Mouse (Mus musculus): Measurements from ENCODE around the gene Rps13. TPM values are rescaled to one million over a fixed set of nuclear protein-coding genes. Genes with fewer than 3 reads are reported as not detected.
A peak's percentile ranks its signal among the peaks of the same experiment; 100 is the strongest.
"Not testable (repeated sequence)": the region's sequence is repeated elsewhere in the genome, so short reads cannot be mapped to it uniquely, and the experiment has no call there.

The Rps13 gene
- 3,141 and 3,255 TPM in 2 replicates for total RNA-seq (2014; fragmentation: Nextera tagmentation)
- total RNA-seq (2017): 4,519 and 5,406 TPM in 2 replicates

DNA sequence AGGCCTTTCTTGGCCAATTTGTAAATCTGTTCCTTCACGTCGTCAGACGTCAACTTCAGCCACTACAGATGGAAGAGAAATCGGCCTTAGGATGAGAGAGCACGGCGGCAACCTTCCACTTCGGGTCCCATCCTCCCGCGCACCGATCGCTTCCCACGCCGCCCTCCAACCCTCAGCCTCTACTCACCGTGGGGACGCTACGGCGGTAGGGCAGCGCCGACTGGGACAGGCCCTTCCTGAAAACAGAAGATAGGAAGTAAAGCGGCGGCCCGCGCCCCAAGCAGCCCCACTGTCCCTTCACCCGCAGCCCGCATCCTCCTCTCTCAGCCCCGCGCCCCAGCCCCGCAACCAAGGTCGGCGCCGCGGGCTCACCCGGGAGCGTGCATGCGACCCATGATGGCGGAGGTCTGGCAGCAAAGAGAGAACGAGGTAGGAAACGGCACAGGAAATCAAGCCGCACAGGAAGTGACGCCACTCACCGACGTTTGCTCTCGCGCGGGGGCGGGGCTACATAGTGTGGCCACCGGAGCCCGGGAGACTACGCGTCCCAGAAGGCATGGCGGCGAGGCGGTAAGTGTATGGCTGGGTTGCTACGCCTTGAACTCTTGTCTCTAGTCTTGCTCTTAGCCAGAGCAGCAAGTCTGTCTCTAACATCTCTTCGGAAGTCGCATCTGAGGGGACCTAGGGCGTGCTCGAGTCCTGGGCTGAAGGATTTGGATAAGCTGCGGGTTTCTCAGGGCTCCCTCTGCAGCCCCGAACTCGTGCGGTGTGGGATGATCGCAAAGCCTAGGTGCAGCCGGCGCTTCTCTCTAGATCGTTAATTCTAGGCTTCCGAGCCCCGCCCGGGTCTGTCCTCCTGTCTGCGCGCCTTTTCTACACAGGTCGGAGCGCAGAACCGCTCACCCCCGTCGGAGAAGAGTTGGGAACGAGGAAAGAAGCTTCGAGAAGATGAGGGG lies at the start of gene Rps13:
Gene Rps13, minus strand, starts transcription at position 483 of the 956 bp plus-strand sequence.
- ATAC-seq (replicated peaks; ENCODE audit: low FRiP score, low TSS enrichment, poor library complexity, severe bottlenecking): peak; percentile 95

DNA sequence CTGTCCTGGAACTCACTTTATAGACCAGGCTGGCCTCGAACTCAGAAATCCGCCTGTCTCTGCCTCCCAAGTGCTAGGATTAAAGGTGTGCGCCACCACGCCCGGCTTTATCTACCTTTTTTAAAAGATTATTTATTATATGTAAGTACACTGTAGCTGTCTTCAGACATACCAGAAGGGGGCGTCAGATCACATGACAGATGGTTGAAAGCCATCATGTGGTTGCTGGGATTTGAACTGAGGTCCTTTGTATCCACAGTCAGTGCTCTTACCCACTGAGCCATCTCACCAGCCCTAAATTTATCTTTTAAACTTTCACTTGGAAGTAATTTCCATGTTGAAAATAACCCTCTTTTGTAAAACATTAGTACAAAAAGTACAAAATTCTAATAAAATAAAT lies 45.2 kb upstream of the Rps13 start:
- ATAC-seq (replicated peaks; ENCODE audit: low FRiP score, low TSS enrichment, poor library complexity, severe bottlenecking): not testable (repeated sequence)

DNA sequence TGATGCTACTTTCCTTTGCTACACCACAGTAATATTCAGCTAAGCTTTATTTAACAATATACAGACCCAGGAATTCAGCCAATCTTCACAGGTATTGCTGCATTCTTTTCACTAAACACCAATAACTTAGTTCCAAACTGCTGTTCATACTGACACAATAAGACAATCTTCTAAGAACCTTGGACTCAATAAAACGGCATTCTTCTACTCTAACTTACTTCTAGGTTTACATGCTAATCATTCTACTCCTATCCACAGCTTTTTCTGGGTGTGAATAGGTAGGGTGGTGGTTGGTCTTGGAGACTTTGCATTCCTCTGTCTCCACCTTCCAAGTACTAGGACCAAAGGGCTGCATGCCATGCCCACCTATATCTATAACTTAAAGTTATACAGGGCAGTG lies 40.3 kb upstream of the Rps13 start:
- no peak for ATAC-seq (replicated peaks; ENCODE audit: low FRiP score, low TSS enrichment, poor library complexity, severe bottlenecking)

DNA sequence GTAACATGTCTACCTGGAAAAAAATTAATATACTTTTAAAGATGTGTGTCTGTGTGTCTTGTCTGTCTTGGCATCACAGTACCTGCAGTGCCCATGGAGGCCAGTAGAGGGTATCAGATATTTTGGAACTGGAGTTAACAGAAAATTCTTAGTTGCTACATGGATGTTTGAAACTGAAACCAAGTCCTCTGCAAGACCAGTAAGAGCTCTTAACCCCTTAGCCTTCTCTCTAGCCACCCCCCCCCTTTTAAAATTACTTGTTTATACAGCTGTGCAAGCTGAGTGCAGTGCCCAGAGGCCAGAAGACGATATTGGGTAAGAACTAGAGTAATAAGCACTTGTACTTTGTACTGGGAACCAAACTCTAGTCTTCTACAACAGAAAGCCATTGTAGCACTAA lies 2.2 kb upstream of the Rps13 start:
- peak; percentile 64 for ATAC-seq (replicated peaks; ENCODE audit: low FRiP score, low TSS enrichment, poor library complexity, severe bottlenecking)

DNA sequence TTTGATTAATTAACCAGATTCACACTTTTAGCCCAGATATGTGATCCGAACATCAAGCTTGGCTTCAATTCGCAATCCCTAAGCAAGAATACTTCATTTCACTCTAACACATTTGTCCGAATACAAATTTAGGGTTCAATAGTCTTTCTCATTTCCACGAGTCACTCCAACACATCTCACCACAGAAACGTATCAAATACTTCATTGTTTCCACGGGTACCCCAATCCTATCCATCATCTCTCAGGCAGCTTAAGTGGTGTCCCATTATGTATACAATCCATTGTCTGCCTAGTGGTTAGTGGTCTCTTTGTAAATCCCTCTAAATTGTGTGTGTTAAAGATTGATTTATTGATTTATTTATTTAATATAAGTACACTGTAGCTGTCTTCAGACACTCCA lies 1.1 kb upstream of the Rps13 start:
- no peak for ATAC-seq (replicated peaks; ENCODE audit: low FRiP score, low TSS enrichment, poor library complexity, severe bottlenecking)

DNA sequence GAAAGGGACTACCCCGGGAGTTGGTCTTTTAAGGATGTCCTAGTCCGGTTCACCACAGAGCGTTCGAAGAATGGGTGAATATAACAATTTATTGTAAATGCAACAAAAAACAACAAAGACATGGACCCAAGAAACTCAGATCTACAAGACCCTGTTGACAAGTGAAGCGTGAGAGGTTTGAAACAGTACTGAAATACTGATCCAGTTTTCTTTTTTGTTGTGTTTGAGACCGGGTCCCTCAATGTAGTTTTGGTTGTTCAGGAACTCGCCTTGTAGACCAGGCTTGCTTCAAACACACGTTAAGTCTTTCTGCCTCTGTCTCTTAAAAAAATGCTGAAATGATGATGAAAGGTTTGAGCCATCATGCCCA lies 659 bp upstream of the Rps13 start:
- no peak for ATAC-seq (replicated peaks; ENCODE audit: low FRiP score, low TSS enrichment, poor library complexity, severe bottlenecking)

DNA sequence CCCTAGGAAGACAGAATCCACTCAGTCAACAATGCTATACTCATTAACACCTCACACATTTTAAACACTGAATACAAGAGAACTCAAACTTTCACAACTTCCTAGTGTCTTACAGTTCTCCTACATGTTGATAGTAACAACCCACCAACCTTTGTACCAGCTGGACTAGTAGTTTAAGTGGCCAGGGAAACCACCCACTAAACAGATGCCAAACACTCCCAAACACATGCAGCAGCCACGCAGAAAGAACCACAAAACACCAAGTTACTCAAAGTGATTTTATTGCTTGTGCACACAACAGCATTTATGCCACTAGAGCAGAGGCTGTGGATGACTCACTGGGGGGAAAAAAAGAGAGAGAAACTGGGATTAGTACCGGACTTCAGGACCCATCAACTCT lies 2.7 kb downstream of the Rps13 start:
- ATAC-seq (replicated peaks; ENCODE audit: low FRiP score, low TSS enrichment, poor library complexity, severe bottlenecking): no peak

DNA sequence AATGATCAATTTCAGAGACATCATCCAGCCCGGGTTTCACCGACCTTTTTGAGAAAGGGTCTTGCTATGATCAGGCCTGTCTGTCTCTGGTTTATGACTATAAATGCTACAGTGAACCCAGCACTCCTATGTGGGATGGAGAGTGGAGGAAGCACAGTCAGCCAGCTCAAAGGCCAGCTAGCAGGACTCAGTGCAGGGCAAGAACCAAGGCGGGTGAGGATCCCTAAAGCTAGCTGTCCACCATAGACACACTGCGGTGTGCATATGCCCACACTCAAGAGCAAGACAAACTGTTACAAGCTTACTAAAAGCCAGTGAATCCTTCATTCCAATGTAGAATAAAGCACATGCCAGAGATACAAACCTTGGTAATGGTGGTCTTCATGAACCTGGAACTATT lies 4.1 kb downstream of the Rps13 start:
- no peak for ATAC-seq (replicated peaks; ENCODE audit: low FRiP score, low TSS enrichment, poor library complexity, severe bottlenecking)

DNA sequence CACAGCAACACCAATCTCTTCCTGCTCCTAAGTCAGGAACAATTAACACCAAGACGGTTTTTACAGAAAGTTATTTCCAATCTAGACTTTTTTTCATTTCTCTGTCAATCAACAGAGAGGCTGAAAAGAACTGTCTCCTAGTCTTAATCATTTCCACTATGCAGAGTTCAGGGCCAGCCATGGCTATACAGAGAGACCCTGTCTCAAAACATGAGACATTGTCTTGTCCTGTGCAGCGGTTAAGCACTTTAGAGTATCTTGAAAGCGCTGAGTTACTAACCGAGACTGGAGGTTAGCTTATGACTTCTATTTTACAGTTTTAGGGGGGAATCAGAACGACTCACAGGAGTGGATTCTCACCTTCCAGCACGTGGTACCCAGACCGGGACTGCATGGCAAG lies 5.2 kb downstream of the Rps13 start:
- no peak for ATAC-seq (replicated peaks; ENCODE audit: low FRiP score, low TSS enrichment, poor library complexity, severe bottlenecking)

DNA sequence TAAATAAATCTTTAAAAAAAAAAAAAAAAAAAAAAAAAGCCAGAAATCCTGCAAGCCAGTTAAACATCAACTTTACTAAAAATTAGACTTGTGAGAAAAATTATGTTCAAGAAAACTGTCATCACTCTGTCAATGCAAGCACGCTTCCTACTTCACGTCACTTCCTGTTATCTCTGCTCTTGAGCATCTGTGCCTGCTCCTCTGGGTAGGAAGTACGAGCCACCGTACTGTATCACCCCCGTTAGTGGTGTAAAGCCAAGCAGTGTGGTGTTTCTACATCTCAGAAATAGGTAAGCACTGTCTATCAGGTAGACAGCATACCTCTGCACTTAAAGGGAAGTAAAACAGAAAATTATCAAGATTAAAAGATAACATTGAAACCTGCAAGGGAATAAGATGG lies 6.1 kb downstream of the Rps13 start:
- ATAC-seq (replicated peaks; ENCODE audit: low FRiP score, low TSS enrichment, poor library complexity, severe bottlenecking): no peak

DNA sequence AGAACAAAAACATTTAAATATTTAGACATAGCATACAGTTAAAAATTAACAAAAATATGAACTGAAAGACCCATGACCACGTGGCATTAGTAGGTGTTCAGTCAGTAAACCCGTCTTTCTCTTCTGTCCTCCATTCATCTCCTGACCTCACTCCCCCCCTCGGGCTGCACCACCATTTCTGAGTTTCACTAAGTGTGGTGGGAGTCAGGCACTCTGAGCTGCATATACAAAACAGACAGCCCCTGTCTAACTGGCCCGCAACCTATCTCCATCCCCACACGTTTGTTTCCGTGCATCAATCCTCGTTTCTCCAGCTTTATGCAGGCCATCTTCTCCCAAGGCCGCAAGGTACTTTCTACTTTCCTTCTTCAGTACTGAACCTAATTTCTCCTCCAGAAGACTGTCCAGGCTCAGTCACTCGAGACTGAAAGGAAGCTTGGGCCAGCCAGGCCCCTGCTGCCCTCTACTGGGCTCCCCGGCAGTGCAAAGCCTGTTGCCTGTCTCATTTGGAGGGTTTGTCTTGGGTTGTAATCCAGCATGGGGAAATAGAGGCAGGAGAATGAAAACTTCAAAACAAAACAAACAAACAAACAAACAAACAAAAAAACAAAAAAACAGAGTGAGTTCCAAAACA lies 10.5 kb downstream of the Rps13 start:
- ATAC-seq (replicated peaks; ENCODE audit: low FRiP score, low TSS enrichment, poor library complexity, severe bottlenecking): peak; percentile 95

DNA sequence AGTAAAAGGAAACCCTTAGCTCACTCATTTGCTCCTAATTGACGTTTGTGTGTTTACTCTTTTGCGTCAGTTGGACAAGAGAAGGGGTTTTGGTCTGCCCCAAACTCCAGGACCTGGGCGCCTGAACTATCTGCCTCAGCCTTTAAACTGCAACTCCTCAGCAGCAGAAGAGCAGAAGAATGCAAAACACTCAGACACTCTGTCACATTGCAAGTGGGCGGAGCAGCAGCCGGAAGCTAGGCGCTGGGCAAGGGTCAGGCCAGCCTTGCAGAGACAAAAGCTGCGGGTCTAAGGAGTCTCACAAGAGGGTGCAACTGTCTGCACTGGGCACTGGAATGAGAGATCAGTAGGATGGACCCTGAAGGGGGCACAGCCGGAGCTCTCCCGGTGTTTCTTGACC lies 24.5 kb downstream of the Rps13 start:
- ATAC-seq (replicated peaks; ENCODE audit: low FRiP score, low TSS enrichment, poor library complexity, severe bottlenecking): peak; percentile 40

DNA sequence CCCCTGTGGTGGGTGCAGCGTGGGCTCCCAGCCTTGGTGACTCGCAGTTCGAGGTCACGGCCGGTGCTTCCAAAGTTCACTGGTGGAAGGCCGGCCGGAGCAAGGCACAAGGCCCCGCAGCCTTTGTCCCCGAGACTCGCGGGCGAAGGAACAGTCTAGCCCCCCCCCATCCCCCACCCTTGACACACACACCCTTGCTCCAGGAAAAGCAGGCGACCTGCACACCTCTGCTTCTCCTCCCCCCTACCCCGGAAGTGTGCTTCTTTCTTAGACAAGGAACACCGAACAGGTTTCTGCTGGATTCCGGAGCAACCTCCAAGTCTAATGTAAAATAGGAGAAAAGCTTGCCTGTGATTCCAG lies 25.4 kb downstream of the Rps13 start:
- ATAC-seq (replicated peaks; ENCODE audit: low FRiP score, low TSS enrichment, poor library complexity, severe bottlenecking): 0 out of 2 replicates have a peak, but pooled peaks have one; percentile 3

DNA sequence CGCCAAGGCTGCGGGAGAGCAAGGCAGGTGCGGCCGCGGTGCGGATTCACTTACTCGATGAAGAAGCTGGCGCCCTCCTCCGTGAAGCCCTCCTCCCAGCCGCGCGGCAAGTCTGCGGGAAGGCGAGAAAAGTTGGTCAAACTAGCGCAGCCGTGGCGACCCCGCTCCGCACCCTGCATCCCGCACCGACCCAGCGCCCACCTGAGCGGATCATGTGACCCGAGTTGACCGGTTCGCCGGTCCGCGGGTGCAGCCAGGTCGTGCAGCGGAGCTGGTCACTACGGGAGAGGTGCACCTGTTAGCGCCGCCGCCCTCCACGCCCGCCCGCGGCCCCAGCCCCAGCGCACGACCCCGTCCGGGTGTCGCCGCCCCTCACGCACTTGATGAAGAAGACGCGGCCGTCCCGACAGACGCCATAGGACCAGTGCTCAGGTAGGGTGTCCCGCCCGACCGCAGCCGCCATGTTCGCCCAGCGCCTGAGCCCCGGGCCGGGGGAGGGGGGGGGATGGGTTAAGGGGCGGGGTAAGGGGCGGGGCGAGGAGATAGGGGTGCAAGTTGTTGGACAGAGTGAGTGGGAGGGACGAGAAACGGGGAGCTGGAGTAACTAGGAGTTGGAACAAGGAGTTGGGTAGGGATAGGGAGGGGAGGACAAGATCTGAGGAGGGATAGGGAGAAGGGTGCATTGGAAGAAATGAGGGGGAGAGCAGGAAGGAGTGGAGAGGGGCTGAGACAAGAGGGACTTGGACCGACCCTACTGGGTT lies 25.9 kb downstream of the Rps13 start, which contains the start of gene Plekha7:
Gene Plekha7, minus strand, starts transcription at position 506 of the 761 bp plus-strand sequence.
- peak; percentile 34 for ATAC-seq (replicated peaks; ENCODE audit: low FRiP score, low TSS enrichment, poor library complexity, severe bottlenecking)

DNA sequence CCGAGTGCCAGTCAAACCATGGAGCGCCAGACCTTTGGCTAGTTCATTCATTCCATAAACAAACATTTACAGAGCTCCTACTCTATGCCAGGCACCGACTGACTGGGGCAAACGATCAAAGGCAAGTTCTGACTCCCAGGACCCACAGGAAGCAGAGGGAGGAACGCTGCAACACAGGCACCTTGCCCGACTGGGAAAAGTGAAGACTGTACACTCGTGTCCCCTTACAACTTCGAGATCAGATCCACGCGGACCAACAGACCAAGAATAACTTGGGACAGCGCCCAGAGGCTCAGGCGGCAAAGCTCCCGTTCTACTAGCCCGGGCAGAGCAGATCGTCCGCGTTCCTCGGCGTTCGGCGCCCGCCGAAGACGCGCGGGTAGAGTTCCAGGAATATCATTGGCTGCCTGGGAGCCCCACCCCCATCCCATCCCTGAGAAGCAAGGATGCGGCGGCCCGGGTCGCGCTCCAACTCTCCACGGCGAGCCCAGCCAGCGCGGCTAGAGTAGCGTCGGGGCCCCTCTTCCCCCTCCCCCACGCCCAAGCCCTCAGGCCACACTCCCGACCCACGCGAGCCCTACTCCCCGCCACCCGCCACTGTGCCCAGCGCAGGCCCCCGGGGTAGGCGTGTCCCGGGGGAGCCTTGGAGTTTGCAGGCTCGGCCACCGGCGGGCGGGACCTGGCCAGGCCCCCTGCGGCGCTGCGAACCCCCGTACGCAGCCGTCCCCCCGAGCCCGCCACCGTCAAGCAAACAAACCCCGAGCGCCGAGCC lies 26.7 kb downstream of the Rps13 start:
- ATAC-seq (replicated peaks; ENCODE audit: low FRiP score, low TSS enrichment, poor library complexity, severe bottlenecking): peak; percentile 53

DNA sequence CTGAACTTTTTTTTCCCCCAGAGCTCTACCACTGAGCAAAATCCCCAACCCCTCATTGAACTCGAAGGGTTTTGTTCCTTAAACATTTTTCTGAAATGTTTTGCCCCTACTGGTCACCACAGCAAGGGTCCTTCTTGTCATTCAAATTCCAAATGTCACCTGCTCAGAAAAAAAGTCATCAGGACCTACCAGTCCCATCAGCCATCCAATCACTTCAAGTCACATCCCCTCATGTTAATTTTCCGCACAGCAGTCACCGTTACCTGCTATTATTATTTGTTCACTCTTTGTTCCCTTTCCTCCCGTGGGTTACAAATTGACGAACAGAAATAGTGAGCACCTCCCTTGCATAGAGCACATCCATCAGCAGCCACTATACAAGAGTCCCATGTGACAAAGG lies 27.4 kb downstream of the Rps13 start:
- 0 out of 2 replicates have a peak, but pooled peaks have one; percentile 2 for ATAC-seq (replicated peaks; ENCODE audit: low FRiP score, low TSS enrichment, poor library complexity, severe bottlenecking)

DNA sequence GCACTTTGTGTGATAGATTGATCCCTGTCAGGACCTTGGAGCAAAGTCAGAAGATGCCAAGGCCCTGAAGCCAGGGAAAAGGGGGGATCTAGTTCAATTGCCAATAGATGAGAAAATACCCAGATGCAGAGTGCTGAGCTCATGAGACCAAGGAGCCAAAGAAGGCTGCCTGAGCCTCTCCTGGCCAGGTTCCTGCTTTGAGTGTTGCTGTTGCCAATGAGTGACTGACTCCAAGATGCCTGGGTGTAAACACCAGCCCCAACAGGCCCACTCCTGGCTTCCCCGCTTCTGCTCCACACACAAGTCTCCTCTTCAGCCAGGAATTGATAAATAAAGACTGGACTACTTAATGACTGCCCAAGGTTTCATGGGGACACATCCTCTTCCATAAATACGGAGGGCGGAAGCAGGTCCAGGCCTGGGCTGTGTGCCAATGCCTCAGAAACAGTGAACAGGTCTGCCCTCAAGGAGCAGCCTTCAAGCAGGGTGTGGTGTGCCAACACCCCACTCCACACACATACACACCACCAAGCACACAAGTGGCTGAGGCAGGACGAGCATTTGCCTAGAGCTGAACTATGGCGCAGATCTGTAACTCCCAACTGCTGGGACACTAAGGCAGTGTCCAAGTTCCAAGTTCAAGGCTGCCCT lies 32.2 kb downstream of the Rps13 start:
- no peak for ATAC-seq (replicated peaks; ENCODE audit: low FRiP score, low TSS enrichment, poor library complexity, severe bottlenecking)

DNA sequence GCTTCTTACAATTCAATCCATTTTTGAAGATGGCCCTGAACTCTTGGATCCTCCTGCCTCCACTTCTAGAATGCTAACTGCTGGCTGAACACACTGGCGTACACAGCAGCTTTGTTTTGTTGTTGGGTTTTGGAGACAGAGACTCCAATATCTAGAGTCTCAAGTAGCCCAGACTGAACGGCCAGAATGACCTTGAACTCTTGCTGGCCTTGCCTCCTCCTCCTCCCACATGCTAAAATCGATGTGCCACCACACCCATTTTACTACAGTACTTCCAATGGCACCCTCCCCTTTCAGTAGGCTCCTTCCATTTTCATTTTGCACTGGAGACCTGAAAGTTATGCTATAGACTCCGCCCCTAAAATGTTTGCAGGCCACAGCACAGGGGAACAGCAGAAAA lies 32.9 kb downstream of the Rps13 start:
- ATAC-seq (replicated peaks; ENCODE audit: low FRiP score, low TSS enrichment, poor library complexity, severe bottlenecking): no peak

DNA sequence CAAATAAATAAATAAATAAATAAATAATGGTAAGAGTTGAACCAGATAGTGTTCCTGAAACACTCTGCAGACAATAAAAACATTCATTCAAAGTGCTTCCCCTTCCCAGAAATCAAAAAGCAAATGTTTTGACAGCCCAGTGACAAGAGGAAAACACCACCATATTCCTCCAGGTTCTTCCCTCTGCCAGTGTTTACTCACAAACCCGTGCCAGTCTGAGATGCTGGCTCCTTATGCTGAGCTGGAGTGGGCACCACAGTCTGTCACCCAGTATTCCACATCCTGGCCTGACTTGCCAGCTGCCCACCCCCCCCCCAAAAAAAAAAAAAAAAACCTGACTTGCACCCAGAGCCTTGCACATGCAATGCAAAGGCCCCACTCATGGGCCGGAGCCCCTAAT lies 35.1 kb downstream of the Rps13 start:
- ATAC-seq (replicated peaks; ENCODE audit: low FRiP score, low TSS enrichment, poor library complexity, severe bottlenecking): no peak

All from megakaryocyte-erythroid progenitor cell, adult 5-6 weeks (primary cell).